Mouse (Mus musculus) inflammation-experienced regulatory T-cells, adult 16 weeks (primary cell): ENCODE results near the gene Shmt1. TPM values are rescaled to one million over a fixed set of nuclear protein-coding genes. Genes with fewer than 3 reads are reported as not detected.

Experiments
- polyA plus RNA-seq: library from polyadenylated mRNA; unstranded; fragments of 100-300 nt; shearing (Covaris generic); gene quantifications from one replicate; pipeline ENCODE4 v1.2.1, GENCODE M21; 2017

The Shmt1 gene
- polyA plus RNA-seq, result 25.1 TPM

GRCm38 (mm10) chr11:60811618-60812017 lies at the start of gene Shmt1:
Gene Shmt1 (minus strand): TSS chr11:60811718.

GRCm38 (mm10) chr11:60830433-60831052 lies 19.0 kb upstream of the Shmt1 start, which contains the start of gene Dhrs7b:
Gene Dhrs7b (plus strand): TSS chr11:60830631.

GRCm38 (mm10) chr11:60776829-60777740 lies 34.4 kb downstream of the Shmt1 start, which contains the start of the genes Top3a and Smcr8:
Gene Top3a (minus strand): TSS chr11:60777365.
Gene Smcr8 (plus strand): TSS chr11:60777524.

Other genes with a start within 250 kb of the Shmt1 start
- 31.4 TPM for gene Llgl1, start 112.0 kb downstream of the Shmt1 start, polyA plus RNA-seq
- 223 TPM for gene Flii, start 84.5 kb downstream of the Shmt1 start, polyA plus RNA-seq
- gene Mief2, start 83.3 kb downstream of the Shmt1 start, polyA plus RNA-seq, result 20.7 TPM
- 24.4 TPM for gene Top3a, start 34.4 kb downstream of the Shmt1 start, polyA plus RNA-seq
- gene Smcr8, start 34.2 kb downstream of the Shmt1 start, polyA plus RNA-seq, result 15.0 TPM
- 36.8 TPM for gene Dhrs7b, start 18.9 kb upstream of the Shmt1 start, polyA plus RNA-seq
- gene Tmem11, start 67.6 kb upstream of the Shmt1 start, polyA plus RNA-seq, result 45.8 TPM
- gene Natd1, start 103.0 kb upstream of the Shmt1 start, polyA plus RNA-seq, result 11.2 TPM
- 74.9 TPM for gene Map2k3, start 120.3 kb upstream of the Shmt1 start, polyA plus RNA-seq
- not detected for gene Kcnj12, start 210.8 kb upstream of the Shmt1 start, polyA plus RNA-seq